Mouse (Mus musculus) ES-E14 (cell line): ENCODE data around the gene Olfr435. TPM values are rescaled to one million over a fixed set of nuclear protein-coding genes. Genes with fewer than 3 reads are reported as not detected.
"Not testable (repeated sequence)": the region's sequence is repeated elsewhere in the genome, so short reads cannot be mapped to it uniquely, and the experiment has no call there.

Experiments used
- DNase-seq: peaks from one replicate; pipeline ENCODE4 v3.0.0-alpha.2; 2013; ENCODE audit warnings: low read depth, low spot score
- H3K27ac ChIP-seq: 2 replicates; pipeline ENCODE4 v1.5.1; 2012; ENCODE audit warnings: low read depth, mild to moderate bottlenecking, low read length, moderate library complexity, mixed read lengths; ENCODE audit not compliant: poor library complexity, insufficient read depth, severe bottlenecking
- H3K36me3 ChIP-seq: 2 replicates; pipeline ENCODE4 v1.6.1; 2012; ENCODE audit warnings: mild to moderate bottlenecking, low read length, moderate library complexity, mixed read lengths; ENCODE audit not compliant: control insufficient read depth, poor library complexity, insufficient read depth, severe bottlenecking
- H3K4me1 ChIP-seq, 2 experiments: fragments of 150-350 bp in 1 of 2; sonication (generic) in 1 of 2; 2 replicates each; pipeline ENCODE4 v1.6.1; 2012; ENCODE audit warnings: low read length in 2 of 2, mild to moderate bottlenecking in 1 of 2, mixed read lengths in 1 of 2; ENCODE audit not compliant: control insufficient read depth in 2 of 2, insufficient read depth in 2 of 2, poor library complexity in 1 of 2
- H3K4me3 ChIP-seq, 2 experiments: fragments of 150-350 bp in 1 of 2; sonication (generic) in 1 of 2; 2 replicates each; pipeline ENCODE4 v1.5.1; 2012; ENCODE audit warnings: low read length in 2 of 2, low read depth in 1 of 2, mild to moderate bottlenecking in 1 of 2, mixed read lengths in 1 of 2; ENCODE audit not compliant: insufficient read depth in 1 of 2, poor library complexity in 1 of 2, severe bottlenecking in 1 of 2
- H3K9ac ChIP-seq: 2 replicates; pipeline ENCODE4 v1.6.1; 2012; ENCODE audit warnings: low read depth, mild to moderate bottlenecking, low read length, mixed read lengths; ENCODE audit not compliant: poor library complexity, insufficient read depth, severe bottlenecking
- H3K9me3 ChIP-seq: fragments of 150-350 bp; sonication (generic); 2 replicates; pipeline ENCODE4 v1.6.1; 2012; ENCODE audit warnings: low read depth, mild to moderate bottlenecking, low read length; ENCODE audit not compliant: control insufficient read depth, insufficient read depth
- CHD2 ChIP-seq: IDR thresholded peaks from 2 replicates; pipeline ENCODE4 v1.6.1; 2014; ENCODE audit warnings: mild to moderate bottlenecking, low read depth, low read length, inconsistent platforms
- HCFC1 ChIP-seq: IDR thresholded peaks from 2 replicates; pipeline ENCODE4 v1.6.1; 2012; ENCODE audit warnings: low read length, inconsistent platforms, borderline replicate concordance; ENCODE audit not compliant: insufficient read depth
- MAFK ChIP-seq: IDR thresholded peaks from 2 replicates; pipeline ENCODE4 v1.6.1; 2014; ENCODE audit warnings: mild to moderate bottlenecking, low read depth, low read length, inconsistent platforms; ENCODE audit not compliant: insufficient read depth
- ZC3H11A ChIP-seq: IDR thresholded peaks from 2 replicates; pipeline ENCODE4 v1.6.1; 2012; ENCODE audit warnings: low read depth, mild to moderate bottlenecking, inconsistent platforms, low read length, borderline replicate concordance
- ZNF384 ChIP-seq: IDR thresholded peaks from 2 replicates; pipeline ENCODE4 v1.6.1; 2012; ENCODE audit warnings: low read depth, low read length, inconsistent platforms
- in situ Hi-C, 2 experiments: fragments of 600-800 bp; cut with MboI; formaldehyde crosslinking; loops; one replicate each; pipeline ENCODE4 v1.15.1; 2025; ENCODE audit warnings: low sequenced_read_pairs in 2 of 2, inconsistent platforms in 1 of 2; ENCODE audit not compliant: unreplicated experiment in 2 of 2
- total RNA-seq: library from RNA; depleted of rRNA; stranded (reverse); fragments of 300-350 nt; gene quantifications from 2 replicates; pipeline ENCODE4 v1.2.3, GENCODE M21; 2012

The Olfr435 gene
- total RNA-seq, 1 experiment: not detected

DNA sequence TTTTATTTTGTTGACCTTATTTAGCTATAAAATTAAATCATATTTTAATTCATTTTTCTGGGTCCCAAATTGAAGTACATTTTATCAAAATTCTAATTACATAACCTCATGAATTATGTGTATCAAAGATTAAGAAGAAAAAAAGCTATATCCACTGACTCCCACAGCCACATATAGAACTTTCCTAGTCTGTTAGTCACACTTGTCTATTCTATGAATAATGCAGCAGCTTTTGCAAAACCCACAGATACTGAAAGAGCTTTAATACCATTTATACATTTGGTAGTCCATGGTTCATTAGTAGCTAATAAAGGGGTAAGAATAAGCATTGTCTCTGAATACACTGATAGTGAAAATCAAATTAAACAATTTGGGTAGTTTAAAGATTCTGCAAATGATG lies 5.8 kb downstream of the Olfr435 start:
- Histone ChIP-seq H3K4me1 (no peaks in the 10 kb centered on the region), H3K4me3 (no peak overlapping the region), H3K36me3 (no peaks in the 10 kb centered on the region), H3K9me3 (no peaks in the 10 kb centered on the region), H3K9ac (no peak overlapping the region), H3K27ac (no peak overlapping the region)
- in situ Hi-C loops: no loop called here
- no peak for TF ChIP-seq ZNF384
- no peak for TF ChIP-seq HCFC1
- no peak for TF ChIP-seq CHD2
- no peak for TF ChIP-seq MAFK
- TF ChIP-seq ZC3H11A: no peak
- DNase-seq: no peak

DNA sequence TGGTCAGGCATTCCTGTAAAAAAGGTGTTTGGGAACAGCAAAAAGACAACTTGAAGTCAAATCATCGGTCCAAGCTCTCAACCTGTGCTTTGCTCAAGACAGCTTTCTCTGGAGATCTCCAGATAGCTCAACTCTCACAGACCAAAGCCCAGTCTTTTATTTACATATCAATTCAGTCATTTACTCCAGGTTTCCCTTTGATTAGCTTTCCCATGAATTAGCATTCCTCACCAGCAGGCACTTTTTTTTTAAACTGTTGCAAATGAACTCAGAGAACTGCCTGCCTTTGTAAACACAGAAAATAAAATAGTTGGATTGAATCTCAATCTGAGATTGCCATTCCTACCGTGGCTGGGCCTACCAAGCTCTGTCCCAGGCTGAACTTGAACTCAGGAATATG lies 8.4 kb downstream of the Olfr435 start:
- DNase-seq: peak; percentile 6
- in situ Hi-C loops: no loop called here

DNA sequence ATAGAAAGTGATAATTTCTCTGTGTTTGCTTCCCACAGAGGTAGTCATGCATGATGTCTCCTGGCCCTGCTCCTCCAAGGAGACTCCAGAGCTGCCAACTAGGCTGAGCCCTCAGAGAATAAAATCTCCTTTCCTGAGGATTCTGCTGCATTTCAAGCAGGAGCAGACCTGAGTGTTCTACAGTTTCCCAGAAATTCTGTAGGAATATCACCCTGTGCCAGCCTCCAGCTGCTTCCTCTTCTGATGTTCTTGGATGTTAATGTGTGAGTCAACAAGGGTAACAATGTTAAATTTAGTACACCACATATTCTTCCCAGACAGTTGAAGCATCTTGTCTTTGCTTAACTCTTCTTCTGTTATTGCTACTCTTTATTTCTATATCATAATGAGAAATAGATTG lies 15.9 kb downstream of the Olfr435 start, which contains the start of gene Olfr434:
TSS of gene Olfr434 (plus strand) at position 149 of the 400 bp plus-strand sequence.
- DNase-seq, H3K9me3 ChIP-seq, H3K36me3 ChIP-seq, H3K4me3 ChIP-seq, H3K4me1 ChIP-seq, H3K9ac ChIP-seq, H3K27ac ChIP-seq, in situ Hi-C loops: not testable (repeated sequence)

More for the DNA sequence above, 8.4 kb downstream of the Olfr435 start:
- Histone ChIP-seq H3K9ac (no peak overlapping the region), H3K4me3 (no peak overlapping the region), H3K27ac (no peak overlapping the region), H3K4me1 (no peaks in the 10 kb centered on the region), H3K36me3 (no peaks in the 10 kb centered on the region), H3K9me3 (no peaks in the 10 kb centered on the region)
- no peak for TF ChIP-seq CHD2
- TF ChIP-seq ZNF384: peak; percentile 75

DNA sequence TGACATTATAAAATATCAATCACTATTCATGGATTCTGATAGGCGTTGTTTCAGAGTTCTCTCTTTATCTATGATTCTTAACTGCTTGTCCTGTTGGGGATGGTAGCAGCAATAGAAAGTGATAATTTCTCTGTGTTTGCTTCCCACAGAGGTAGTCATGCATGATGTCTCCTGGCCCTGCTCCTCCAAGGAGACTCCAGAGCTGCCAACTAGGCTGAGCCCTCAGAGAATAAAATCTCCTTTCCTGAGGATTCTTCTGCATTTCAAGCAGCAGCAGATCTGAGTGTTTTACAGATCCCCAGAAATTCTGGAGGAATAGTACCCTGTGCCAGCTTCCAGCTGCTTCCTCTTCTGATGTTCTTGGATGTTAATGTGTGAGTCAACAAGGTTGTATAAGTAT lies 34.3 kb downstream of the Olfr435 start, which contains the start of gene Olfr47:
TSS of gene Olfr47 (plus strand) at position 275 of the 400 bp plus-strand sequence.
- H3K27ac ChIP-seq, in situ Hi-C loops: not testable (repeated sequence)

DNA sequence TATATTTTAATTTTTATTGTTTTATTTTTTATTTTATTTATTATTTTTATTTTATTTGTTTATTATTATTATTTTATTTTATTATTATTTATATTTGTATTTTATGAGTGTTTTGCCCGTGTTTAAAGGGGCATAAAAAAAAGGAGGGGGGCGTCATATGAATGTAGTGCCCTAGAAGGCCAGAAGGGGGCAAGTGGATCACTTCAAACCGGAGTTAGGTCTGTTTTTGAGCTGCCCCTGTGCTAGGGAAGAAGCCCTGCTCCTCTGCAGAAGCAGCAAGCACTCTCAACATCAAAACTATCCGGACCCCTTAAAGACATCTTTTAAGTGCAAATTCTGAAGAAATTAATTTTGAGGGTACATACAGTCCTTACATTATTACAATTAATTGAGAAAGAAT lies 45.1 kb downstream of the Olfr435 start:
- Histone ChIP-seq H3K4me3 (no peak overlapping the region), H3K27ac (no peak overlapping the region), H3K9me3 (no peaks in the 10 kb centered on the region), H3K9ac (no peak overlapping the region), H3K4me1 (no peaks in the 10 kb centered on the region), H3K36me3 (no peaks in the 10 kb centered on the region)
- DNase-seq: no peak
- in situ Hi-C loops: no loop called here
- TF ChIP-seq ZNF384 (peak; percentile 14; the same call in 1 of the 2 replicates), MAFK (no peak)

More for the DNA sequence above, 34.3 kb downstream of the Olfr435 start, which contains the start of gene Olfr47:
- H3K9me3 ChIP-seq, H3K4me1 ChIP-seq, H3K9ac ChIP-seq, H3K36me3 ChIP-seq, DNase-seq, H3K4me3 ChIP-seq: not testable (repeated sequence)
